Mouse (Mus musculus) bone marrow, adult 2 months (tissue): ENCODE measurements at regions not wholly inside any gene's neighbourhood (a gene's known extent, or its start where the extent isn't known, plus 50 kb on each side); places are given as distances from the start of the nearest gene placed in this dataset.

Experiments used
- CTCF ChIP-seq: fragments of 200-500 bp; IDR thresholded peaks from 2 replicates; pipeline ENCODE4 v1.5.1; 2011; ENCODE audit warnings: low read length, control low read depth; ENCODE audit not compliant: control insufficient read depth, insufficient read depth
- POLR2A ChIP-seq: fragments of 200-500 bp; IDR thresholded peaks from 2 replicates; pipeline ENCODE4 v1.6.1; 2011; ENCODE audit warnings: low read depth, mild to moderate bottlenecking, control low read depth, low read length, borderline replicate concordance; ENCODE audit not compliant: control insufficient read depth

- TF ChIP-seq POLR2A, result no peak
- no peak for TF ChIP-seq CTCF
Observed at GRCm38 (mm10) chr4:95317821-95318290, 239.5 kb upstream of the Fggy start.
